Mouse (Mus musculus): ENCODE measurements at regions not wholly inside any gene's neighbourhood (a gene's known extent, or its start where the extent isn't known, plus 50 kb on each side); places are given as distances from the start of the nearest gene placed in this dataset.
A peak's percentile ranks its signal among the peaks of the same experiment; 100 is the strongest.

DNA sequence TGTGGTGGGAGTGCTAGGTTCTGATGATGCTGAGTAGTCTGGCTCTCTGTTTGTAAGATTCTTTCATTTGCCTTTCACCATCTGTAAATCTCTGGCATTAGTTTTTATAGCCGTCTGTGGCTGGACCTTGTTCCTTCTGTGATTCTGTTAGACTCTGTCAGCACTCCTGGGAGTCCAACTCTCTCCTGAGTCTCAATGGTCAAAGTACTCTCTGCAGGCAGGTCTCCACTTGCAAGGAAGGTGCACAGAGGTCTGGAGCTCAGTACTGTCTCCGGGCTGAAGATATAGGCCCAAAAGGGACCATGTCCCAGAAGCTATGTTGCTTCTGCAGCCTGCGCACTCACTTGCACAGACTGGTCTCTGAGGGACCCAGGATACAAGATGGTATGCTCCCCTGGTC, 356.3 kb upstream of the Ercc4 start:
- Histone ChIP-seq H3K4me1 (replicated peaks; ENCODE audit: control insufficient read depth, insufficient read depth) (no peaks in the 10 kb centered on the region), H3K4me3 (ENCODE audit: low read depth, low read length) (no peak overlapping the region), H3K27ac (replicated peaks) (no peak overlapping the region), H3K27me3 (ENCODE audit: control insufficient read depth, insufficient read depth, low read length) (no peaks in the 10 kb centered on the region), H3K9me3 (ENCODE audit: control insufficient read depth, low read length) (no peaks in the 10 kb centered on the region), H3K9ac (ENCODE audit: low read length) (no peak overlapping the region), H3K36me3 (ENCODE audit: control insufficient read depth, insufficient read depth, low read length) (no peaks in the 10 kb centered on the region), H3K4me2 (replicated peaks; ENCODE audit: low read depth) (no peak overlapping the region)
- 91% methylated on average over 3 of the region's 3 CpGs for WGBS
- TF ChIP-seq EP300 (optimal IDR thresholded peaks at IDR 0.05) (no peak), CTCF (IDR thresholded peaks at IDR 0.05; ENCODE audit: low read depth) (no peak)
- no peak for ATAC-seq (ENCODE audit: low FRiP score, low TSS enrichment)
- no peak for DNase-seq (ENCODE audit: low spot score)

DNA sequence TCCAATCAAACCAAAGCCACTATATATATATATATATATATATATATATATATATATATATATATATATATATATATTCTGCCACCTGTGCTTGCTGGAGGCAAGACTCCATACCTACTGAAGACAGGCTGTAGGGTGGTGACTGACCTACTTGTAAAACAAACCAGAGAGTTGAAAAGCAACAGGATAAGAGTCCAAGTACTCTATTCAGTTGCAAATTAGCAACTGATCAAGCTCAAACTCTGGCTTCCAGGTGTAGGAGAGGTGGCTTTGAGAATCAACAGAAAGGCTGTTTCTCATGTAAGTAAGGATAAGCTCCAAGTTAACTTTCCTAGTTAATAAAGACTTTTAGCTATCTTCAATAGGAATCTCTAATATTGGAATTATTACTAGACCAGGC, 355.1 kb upstream of the Ercc4 start:
- H3K4me3 ChIP-seq (ENCODE audit: low read depth, low read length), result no peak overlapping the region
- H3K4me1 ChIP-seq (replicated peaks; ENCODE audit: control insufficient read depth, insufficient read depth), result no peaks in the 10 kb centered on the region
- H3K9me3 ChIP-seq (ENCODE audit: control insufficient read depth, low read length), result no peaks in the 10 kb centered on the region
- no peak for ATAC-seq (ENCODE audit: low FRiP score, low TSS enrichment)
- TF ChIP-seq EP300 (optimal IDR thresholded peaks at IDR 0.05) (no peak), CTCF (IDR thresholded peaks at IDR 0.05; ENCODE audit: low read depth) (no peak)
- no peak overlapping the region for H3K9ac ChIP-seq (ENCODE audit: low read length)
- no peak overlapping the region for H3K27ac ChIP-seq (replicated peaks)
- DNase-seq (ENCODE audit: low spot score), result no peak
- no peaks in the 10 kb centered on the region for H3K36me3 ChIP-seq (ENCODE audit: control insufficient read depth, insufficient read depth, low read length)
- no peak overlapping the region for H3K4me2 ChIP-seq (replicated peaks; ENCODE audit: low read depth)
- H3K27me3 ChIP-seq (ENCODE audit: control insufficient read depth, insufficient read depth, low read length), result no peaks in the 10 kb centered on the region

DNA sequence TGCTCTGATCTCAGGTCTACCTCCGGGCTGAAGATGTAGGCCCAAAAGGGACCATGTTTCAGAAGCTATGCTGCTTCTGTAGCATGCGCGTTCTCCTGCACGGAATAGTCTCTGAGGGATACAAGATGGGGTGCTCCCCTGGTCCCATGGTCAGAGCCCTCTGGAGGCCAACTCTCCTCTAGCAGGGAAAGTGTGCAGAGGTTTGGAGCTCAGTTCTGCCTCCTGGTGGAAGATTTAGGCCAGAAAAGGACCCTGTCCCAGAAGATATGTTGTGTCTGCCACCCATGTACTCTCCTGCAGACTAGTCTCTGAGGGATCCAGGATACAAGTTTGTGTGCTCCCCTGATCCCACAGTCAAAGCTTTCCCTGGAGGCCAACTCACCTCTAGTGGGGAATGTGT, 350.9 kb upstream of the Ercc4 start:
- Histone ChIP-seq H3K9me3 (ENCODE audit: control insufficient read depth, low read length) (no peaks in the 10 kb centered on the region), H3K27me3 (ENCODE audit: control insufficient read depth, insufficient read depth, low read length) (no peaks in the 10 kb centered on the region), H3K4me3 (ENCODE audit: low read depth, low read length) (no peak overlapping the region), H3K9ac (ENCODE audit: low read length) (no peak overlapping the region), H3K27ac (replicated peaks) (no peak overlapping the region), H3K36me3 (ENCODE audit: control insufficient read depth, insufficient read depth, low read length) (no peaks in the 10 kb centered on the region), H3K4me2 (replicated peaks; ENCODE audit: low read depth) (no peak overlapping the region), H3K4me1 (replicated peaks; ENCODE audit: control insufficient read depth, insufficient read depth) (no peaks in the 10 kb centered on the region)
- TF ChIP-seq EP300 (optimal IDR thresholded peaks at IDR 0.05), result no peak
- TF ChIP-seq CTCF (IDR thresholded peaks at IDR 0.05; ENCODE audit: low read depth), result peak; percentile 42
- 86% methylated on average over 4 of the region's 4 CpGs for whole genome bisulfite sequencing
- DNase-seq (ENCODE audit: low spot score) (no peak), ATAC-seq (ENCODE audit: low FRiP score, low TSS enrichment) (no peak)

DNA sequence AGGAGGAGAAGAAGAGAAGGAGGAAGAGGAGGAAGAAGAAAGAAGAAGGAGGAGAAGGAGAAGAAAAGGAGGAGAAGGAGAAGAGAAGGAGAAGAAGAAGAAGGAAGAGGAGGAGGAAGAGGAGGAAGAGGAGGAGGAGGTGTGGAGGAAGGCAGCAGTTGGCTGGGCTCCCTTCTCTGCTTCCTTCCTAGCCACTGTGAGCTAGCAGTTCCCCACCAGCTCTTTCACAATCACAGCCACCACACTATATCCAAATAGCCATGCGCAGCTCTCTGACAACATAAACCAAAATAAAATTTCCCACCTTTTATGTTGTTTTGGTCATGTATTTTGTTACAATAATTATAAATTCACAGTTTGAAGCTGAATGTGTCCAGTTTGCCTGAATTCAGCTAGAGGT, 345.3 kb upstream of the Ercc4 start:
- Histone ChIP-seq H3K4me2 (replicated peaks; ENCODE audit: low read depth) (no peak overlapping the region), H3K27ac (replicated peaks) (no peak overlapping the region), H3K36me3 (ENCODE audit: control insufficient read depth, insufficient read depth, low read length) (no peaks in the 10 kb centered on the region), H3K4me3 (ENCODE audit: low read depth, low read length) (no peak overlapping the region), H3K4me1 (replicated peaks; ENCODE audit: control insufficient read depth, insufficient read depth) (no peaks in the 10 kb centered on the region), H3K27me3 (ENCODE audit: control insufficient read depth, insufficient read depth, low read length) (no peaks in the 10 kb centered on the region), H3K9me3 (ENCODE audit: control insufficient read depth, low read length) (no peaks in the 10 kb centered on the region), H3K9ac (ENCODE audit: low read length) (no peak overlapping the region)
- ATAC-seq (ENCODE audit: low FRiP score, low TSS enrichment) (no peak), DNase-seq (ENCODE audit: low spot score) (no peak)
- 91% methylated on average over 1 of the region's 1 CpGs for WGBS
- no peak for TF ChIP-seq EP300 (optimal IDR thresholded peaks at IDR 0.05)

DNA sequence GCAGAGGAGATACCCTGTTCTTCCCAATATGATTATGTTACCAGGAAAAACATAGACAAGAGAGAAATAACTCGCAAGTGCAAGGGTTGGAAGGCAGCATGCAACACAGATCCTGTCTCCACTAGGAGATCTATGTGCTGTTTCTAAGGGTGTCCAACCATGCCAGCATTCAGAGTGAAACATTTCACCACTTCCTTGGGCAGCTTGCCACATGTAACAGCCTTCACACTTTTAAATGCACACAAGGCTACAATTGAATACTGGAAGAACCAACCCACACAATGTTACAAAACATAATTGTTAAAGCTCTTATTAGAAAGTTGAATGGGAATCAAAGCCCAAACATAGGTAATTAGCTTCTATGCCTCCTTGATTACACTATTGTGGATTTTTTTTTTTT, 344.9 kb upstream of the Ercc4 start:
- H3K9ac ChIP-seq (ENCODE audit: low read length), result no peak overlapping the region
- H3K4me2 ChIP-seq (replicated peaks; ENCODE audit: low read depth), result no peak overlapping the region
- 75% methylated on average over 1 of the region's 1 CpGs for WGBS
- ATAC-seq (ENCODE audit: low FRiP score, low TSS enrichment) (no peak), DNase-seq (ENCODE audit: low spot score) (no peak)
- no peak overlapping the region for H3K27ac ChIP-seq (replicated peaks)
- TF ChIP-seq CTCF (IDR thresholded peaks at IDR 0.05; ENCODE audit: low read depth) (no peak), EP300 (optimal IDR thresholded peaks at IDR 0.05) (no peak)
- no peaks in the 10 kb centered on the region for H3K4me1 ChIP-seq (replicated peaks; ENCODE audit: control insufficient read depth, insufficient read depth)
- no peak overlapping the region for H3K4me3 ChIP-seq (ENCODE audit: low read depth, low read length)
- no peaks in the 10 kb centered on the region for H3K27me3 ChIP-seq (ENCODE audit: control insufficient read depth, insufficient read depth, low read length)
- no peaks in the 10 kb centered on the region for H3K36me3 ChIP-seq (ENCODE audit: control insufficient read depth, insufficient read depth, low read length)
- no peaks in the 10 kb centered on the region for H3K9me3 ChIP-seq (ENCODE audit: control insufficient read depth, low read length)

DNA sequence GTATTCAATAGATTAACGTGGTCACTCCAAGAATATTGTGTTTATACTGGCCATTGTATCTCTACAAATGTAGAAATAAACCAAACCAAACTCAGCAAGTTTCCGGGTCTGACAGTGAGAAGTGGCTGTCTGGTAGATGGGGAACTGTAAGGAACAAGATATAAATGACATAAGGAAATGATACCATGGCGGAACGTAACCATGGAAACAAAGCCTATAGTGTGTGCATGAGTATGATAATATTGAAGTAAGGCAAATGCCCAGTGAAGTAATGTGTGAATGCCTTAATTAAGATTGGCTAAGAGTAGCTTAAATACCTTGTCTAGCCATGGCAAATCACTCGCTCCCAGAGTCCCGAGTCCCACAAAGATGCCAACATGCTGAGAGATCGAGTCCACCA, 342.6 kb upstream of the Ercc4 start:
- no peak overlapping the region for H3K27ac ChIP-seq (replicated peaks)

More for the DNA sequence above, 342.6 kb upstream of the Ercc4 start:
- DNase-seq (ENCODE audit: low spot score) (no peak), ATAC-seq (ENCODE audit: low FRiP score, low TSS enrichment) (no peak)
- H3K36me3 ChIP-seq (ENCODE audit: control insufficient read depth, insufficient read depth, low read length), result no peaks in the 10 kb centered on the region
- no peak overlapping the region for H3K9ac ChIP-seq (ENCODE audit: low read length)
- H3K4me3 ChIP-seq (ENCODE audit: low read depth, low read length), result no peak overlapping the region
- WGBS, result 86% methylated on average over 7 of the region's 7 CpGs
- no peaks in the 10 kb centered on the region for H3K9me3 ChIP-seq (ENCODE audit: control insufficient read depth, low read length)
- no peaks in the 10 kb centered on the region for H3K4me1 ChIP-seq (replicated peaks; ENCODE audit: control insufficient read depth, insufficient read depth)
- H3K27me3 ChIP-seq (ENCODE audit: control insufficient read depth, insufficient read depth, low read length), result no peaks in the 10 kb centered on the region
- no peak for TF ChIP-seq CTCF (IDR thresholded peaks at IDR 0.05; ENCODE audit: low read depth)
- TF ChIP-seq EP300 (optimal IDR thresholded peaks at IDR 0.05), result no peak
- no peak overlapping the region for H3K4me2 ChIP-seq (replicated peaks; ENCODE audit: low read depth)
